Mouse (Mus musculus): ENCODE measurements around the gene Stx18.

Gene Stx18

DNA sequence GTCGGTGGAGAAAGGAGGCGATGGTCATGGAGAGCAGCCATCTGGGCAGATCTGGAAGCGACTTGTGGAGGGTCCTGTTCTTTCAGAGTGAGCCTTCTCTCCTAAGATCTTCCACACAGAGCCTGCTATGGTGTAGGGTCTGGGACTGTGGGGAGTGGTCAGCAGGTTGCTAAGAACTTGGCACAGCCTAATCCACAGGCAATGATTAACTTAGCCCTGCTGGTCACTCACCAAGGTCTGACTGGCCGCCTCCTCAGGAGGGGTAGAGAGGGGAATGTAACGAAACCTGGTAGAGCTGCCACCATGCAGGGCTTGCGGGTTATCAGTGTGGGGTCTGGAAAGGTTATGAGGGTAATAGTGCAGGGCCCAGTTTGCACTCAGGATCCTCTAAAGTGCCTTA lies 102.4 kb downstream of the Stx18 start:
- DNase-seq: no peak

DNA sequence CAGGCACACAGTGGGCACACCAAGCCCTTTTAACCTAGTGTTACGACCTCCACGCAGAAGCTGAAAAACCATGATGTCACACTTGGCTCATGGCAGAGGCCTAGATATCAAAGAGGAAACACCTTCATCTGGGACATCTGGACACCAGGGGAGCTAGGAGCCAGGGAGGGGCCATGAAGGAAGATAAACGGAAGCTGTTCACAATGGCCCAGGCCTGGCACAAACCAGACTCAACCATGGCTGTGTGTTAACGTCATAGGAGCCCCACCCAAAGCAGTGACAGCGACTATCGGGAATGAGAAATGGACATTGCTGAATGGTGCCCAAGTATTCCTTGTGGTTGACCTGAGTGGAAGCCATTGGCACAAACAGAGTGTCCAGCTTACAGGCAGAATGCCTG lies 108.0 kb downstream of the Stx18 start:
- no peak for DNase-seq

DNA sequence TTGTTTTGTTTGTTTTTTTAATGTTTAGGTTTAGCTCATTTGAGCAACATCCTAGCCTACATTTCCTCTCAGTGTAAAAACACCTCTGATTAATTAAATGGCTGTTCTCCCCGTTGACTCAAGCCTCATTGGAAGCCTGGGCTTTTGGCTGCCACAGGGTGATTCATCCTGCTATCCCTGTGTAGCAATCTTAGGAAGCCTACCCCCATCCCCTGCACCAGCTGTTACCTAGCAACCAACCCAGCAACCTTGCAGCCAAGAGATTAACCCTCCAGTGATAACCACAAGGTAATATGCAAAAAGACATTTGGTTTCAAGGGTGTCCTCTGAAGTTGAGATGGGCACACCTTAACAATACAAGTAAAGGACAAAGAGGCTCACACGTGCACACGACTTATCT lies 112.7 kb downstream of the Stx18 start:
- DNase-seq: no peak

DNA sequence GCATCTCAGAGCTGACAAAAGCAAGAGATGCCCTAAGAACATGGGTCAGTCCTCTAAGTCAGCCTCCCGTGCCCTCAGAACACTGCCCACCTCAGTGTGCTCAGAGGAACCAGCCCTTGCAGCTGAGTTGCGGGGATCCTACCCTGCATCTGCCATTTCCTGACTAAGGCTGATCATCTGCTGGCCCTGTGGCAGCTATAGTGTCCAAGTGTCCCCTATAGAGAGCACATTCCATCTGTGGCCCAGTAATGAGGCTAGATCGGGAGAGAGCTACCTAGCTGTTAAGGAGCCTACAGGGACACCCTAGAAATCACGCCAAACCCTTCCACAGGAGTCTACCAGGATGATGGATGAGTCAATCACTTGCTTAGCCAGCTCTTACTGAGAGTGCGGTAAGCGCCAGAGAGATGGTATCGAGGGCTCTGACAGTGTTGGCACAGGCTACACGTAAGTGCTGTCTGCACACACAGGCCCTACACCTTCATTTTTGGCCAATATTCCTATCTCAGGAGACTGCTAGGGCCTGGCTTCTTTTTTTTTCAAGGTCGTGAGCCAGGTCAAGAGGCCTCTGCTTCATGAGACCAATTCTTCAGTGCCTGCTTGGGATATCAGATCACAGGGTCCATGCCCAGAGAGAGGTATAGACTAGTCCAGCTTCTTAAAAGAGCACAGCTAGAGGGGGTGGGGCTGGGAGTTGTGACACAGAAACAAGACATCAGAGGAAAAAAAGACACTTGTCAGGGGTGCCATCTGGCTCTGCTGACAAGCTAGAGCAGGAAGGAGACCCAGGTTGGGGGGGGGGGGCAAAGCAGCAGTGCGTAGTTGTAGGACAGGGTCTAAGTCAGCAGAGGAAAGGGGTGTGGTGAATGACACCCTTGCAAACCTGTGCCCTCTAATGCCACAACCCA lies 113.9 kb downstream of the Stx18 start:
- DNase-seq: peak; percentile 9

DNA sequence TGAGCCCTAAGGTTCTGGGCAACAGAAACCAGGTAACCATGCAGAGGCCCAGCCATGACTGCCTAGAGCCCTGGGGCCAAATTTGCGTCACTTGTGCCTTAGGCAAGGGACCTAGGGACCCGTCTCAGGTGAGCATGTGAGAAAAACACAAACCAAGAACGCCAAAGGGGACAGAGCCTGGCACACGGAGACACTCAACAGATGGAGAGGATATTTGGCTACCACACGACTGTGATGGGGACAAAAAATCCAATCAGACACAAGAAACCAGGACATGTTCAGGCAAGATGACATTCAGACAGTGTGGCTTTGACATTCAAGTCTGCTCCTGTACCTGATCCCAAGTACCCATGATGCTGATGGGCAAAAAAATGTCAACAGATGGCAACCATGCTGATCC lies 115.1 kb downstream of the Stx18 start:
- no peak for DNase-seq

DNA sequence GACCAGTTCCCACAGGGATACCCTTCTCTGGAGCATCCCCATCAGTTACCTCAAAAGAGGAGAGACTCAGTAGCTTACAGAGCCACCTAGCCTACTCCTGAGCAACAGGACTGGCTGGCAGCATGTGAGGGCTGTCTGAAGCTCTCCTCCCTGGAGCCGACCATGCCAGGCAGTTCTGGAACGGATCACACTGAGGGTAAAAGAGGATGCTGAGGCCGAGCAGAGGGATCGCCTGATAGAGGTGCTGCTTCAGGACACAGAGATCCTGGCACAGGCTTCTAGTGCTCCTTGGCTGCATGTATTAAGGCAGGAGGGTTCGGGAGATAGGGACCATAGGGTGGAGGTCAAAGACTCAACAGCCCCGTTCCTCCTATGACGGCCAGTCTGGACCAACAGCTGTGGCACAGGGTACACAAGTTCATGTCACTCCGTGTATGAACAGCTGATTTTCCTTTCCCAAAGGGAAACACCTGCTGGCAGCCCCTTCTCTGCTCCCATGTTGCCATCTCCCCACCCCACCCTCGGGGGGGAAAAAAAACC lies 119.0 kb downstream of the Stx18 start:
- no peak for DNase-seq

DNA sequence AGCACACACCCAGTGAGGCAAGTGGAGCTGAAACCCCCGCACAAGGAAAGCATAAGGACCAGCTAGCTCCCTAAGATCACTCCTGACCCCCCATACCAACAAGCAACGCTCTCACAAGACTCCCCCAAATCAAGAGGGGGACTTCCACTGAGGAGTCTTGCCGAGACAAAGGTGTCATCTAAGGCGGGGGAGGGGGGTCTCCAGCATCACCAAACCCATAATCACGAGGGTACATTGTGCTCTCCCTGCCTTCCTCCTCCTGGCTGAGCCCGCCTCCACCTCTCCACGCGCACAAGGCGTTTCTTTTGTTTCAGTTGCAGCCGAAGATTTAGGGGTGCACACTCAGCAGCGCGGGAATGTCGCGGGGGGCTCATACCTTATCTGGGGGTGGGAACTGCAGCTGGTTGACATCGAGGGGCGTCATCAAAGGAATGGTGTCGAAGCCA lies 120.0 kb downstream of the Stx18 start:
- peak; percentile 12 for DNase-seq

DNA sequence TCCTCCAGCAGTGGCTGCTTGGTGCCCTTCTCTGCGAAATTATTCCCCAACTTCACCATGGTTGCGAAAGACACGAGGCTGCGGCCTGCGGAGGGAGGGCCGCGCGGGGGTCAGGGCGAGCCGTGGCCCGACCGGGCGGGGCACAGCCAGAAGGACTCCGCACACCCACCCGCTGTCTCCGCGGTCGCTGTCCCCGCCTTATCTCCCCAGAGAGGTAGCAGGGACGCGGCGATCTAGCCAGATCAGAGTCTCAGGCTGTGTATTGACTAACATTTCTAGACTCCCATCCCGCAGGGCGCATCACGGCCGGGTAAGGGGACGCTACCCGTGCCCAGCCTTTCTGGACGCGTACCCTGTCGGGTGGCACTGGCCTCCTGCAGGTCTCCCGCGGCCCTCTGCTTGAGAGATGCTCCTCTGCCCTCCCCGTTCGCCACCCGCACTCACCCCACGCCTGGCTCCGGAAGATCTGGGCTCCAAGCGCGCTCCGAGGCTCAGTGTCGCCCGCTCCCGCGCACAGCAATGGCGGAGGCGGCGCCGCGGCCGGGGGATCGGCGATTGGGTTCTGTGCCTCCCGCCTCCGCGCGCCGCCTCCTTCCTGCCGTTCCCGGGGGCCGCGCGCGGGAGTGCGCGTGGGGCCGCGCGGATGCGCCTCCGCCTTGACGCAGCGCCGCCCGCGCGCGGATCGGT lies 120.5 kb downstream of the Stx18 start:
- DNase-seq: peak; percentile 72

DNA sequence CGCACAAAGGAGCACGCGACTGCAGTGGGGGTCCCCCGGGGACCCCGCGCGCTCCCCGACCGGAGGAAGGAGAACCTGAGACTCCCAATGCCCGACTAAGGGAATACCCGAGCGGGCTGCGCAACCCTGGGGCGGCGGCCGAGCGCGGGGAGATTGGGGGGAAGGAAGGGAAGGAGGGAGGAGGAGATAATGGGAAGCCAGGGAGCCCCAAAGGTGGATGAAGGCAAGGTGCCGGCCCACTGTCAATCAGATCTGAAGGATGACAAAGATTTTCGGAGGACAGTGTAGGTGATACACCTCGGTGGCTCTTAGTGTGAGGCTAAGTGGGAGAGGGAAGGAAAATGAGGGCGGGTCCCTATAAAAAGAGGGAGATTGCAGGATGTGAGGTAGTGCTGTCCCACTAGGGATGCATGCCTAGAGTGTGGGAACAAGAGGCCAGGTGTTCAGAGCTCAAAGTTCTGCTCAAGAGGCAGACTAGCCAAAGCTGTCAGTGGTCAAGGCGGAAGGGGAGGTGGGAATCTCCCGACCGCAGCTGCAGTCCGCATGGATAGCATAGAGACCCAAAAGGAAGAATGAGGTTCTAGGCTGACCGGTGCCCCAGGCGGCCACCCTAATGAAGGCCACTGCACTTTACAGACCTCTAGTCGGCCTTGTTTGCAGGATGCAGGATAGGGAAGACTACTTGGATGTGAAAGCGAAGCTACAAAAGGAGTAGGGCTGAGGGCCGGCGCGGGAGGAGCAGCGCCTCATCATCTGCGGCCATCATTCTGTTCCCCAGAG lies 121.3 kb downstream of the Stx18 start, which contains the start of gene Nsg1:
Gene Nsg1 (minus strand): TSS at position 274 of the 780 bp plus-strand sequence.
- no peak for DNase-seq

DNA sequence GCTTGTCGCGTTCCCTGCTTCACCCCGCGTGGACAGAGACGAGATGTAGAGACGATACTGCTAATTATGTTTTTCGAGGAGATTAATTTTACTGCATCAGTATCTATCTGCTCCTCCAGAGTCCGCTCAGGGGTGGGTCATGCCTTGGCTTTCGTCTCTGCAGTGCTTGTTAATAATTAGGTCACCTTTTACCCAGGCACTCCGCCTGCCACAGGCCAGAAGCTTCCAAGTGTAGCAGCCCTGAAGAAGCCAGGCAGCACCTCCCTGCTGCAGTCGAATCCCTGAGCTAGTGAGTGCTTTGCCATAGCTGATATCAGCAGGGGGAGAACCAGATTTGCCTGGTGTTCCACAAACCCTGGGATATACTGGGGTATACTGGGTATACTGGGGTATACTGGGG lies 130.0 kb downstream of the Stx18 start:
- DNase-seq: no peak

DNA sequence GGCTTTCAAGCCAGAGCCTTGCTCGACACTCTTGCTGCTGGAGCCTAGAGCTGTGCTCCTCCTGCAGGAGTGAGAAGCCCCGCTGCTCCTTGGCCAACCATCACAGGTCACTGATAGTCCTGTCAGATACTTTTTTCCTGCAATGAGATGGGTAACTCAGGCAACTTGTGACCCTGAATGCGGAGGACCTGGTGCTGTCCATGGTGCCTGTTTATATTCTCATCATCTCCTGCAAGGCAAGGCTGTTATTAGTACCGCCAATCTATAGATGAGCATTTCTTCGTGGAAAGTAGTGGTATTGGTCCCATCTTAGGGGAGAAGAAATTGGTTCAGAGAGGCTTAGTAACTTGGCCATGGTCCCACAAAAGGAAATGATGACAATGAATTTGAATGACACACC lies 135.2 kb downstream of the Stx18 start:
- DNase-seq: no peak

DNA sequence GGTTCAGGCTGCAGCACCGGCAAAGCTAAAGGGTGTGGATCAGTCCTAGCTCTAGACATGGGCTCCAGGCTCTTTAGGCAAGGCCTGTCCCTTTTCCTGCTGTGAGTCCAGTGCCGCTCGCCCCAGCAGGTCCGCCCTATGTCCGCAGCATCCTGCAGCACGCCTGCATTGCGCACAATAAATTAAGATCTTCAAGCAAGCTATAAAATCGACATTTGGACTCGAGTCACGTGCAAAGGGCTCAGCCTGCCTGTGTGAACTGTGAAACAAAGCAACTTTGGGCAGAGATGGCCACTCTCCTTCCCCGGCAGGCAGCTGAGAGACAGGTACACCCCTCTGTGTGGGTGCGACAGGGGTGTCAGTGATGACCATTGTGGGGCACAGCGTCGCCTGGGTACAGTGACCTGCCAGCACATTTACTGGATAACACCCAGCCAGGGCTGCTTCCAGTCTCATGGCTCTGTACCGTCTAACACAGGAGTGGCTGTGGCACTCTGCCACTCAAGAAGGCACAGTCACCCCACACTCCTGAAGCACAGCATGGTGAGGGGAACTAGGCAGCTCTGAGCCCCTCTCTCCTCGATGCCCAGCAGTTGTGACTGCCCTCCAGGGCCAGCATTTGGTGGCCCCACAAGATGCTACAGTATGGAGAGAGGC lies 135.8 kb downstream of the Stx18 start:
- no peak for DNase-seq

DNA sequence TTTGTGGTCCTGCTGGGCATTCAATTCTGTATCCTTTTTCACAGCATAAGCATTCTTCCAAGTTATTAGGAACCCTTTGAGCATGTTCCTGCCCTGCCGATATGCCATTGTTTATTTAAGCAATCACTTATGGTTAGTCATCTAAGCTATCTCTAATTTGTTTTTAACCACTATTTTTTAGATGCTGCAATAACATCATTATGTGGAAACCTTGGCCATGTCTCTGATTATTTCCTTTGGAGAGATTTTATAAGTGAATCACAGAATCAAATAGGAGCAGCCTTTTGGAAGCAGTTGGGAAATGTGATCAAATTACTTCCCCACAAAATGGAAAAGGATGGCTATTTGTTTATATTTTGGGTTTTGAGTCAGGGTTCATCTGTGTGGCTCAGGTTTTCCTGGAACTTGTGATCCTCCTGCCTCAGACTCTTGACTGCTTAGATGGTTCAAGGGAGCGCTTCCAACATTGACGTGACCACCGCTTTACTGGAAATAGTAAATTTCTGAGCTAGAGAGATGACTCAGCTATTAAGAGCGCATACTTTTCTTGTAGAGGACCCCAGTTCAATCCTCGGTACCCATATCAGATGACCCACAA lies 146.2 kb downstream of the Stx18 start:
- DNase-seq: no peak

DNA sequence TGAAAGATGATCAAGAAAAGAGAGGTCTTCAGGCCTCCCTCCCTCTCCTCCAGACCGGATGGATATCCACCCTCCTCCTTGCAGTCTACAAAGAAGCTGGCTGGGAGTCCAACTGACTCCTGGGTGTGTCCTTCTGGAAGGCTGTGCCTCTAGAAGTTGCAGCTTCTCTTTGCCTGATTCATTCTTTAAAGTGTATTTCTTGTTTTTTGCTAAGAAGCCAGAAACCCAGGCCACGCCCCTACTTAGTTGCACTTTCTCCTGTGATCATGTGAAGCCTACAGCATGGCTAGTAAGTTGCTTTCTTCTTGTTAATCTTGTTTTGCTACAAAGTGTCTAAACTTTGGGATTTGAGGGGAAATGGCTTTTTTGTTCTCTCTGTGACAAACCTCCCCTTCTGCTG lies 148.5 kb downstream of the Stx18 start:
- DNase-seq: no peak
